10 mouse cellular contexts compared by ENCODE assay signal in genomic region chr14:50897374-50897765, GRCm38 (mm10). TPM values are rescaled to one million over a fixed set of nuclear protein-coding genes. Genes with fewer than 3 reads are reported as not detected.
DNase-seq lines count a peak whose midpoint lies in the region; ATAC-seq and TF ChIP-seq lines count a peak whose summit lies in the region.
"Had no signal": no experiment of that assay in that cellular context is flagged by ENCODE, and none has a peak within 500 bp of the region (broad histone marks: within the 10 kb centered on the region; RNA-seq: fewer than 3 reads in every experiment).

Gene Klhl33 (minus strand): TSS chr14:50897507.

- H3K36me3 ChIP-seq in liver, adult 2 months (ENCODE audit: control insufficient read depth, insufficient read depth, low read length) = no peaks in the 10 kb centered on the region
- no peaks in the 10 kb centered on the region for H3K36me3 ChIP-seq in embryonic facial prominence, embryonic 14.5 days (ENCODE audit: control insufficient read depth, insufficient read depth, low read length)
- H3K36me3 ChIP-seq in heart, embryonic 16.5 days (ENCODE audit: control insufficient read depth, insufficient read depth) = no peaks in the 10 kb centered on the region
- H3K36me3 ChIP-seq in liver, embryonic 16.5 days (ENCODE audit: control insufficient read depth, insufficient read depth) = no peaks in the 10 kb centered on the region
- H3K36me3 ChIP-seq in stomach, embryonic 15.5 days = no peaks in the 10 kb centered on the region

- peaks cover 9% of the 10 kb centered on the region for H3K4me1 ChIP-seq in liver, adult 2 months (ENCODE audit: control insufficient read depth, insufficient read depth, low read length)
- 0 out of 2 replicates have a peak, but pooled peaks cover 3% of the 10 kb centered on the region for H3K4me1 ChIP-seq in embryonic facial prominence, embryonic 14.5 days (ENCODE audit: control insufficient read depth, insufficient read depth, low read length)
- H3K4me1 ChIP-seq in heart, embryonic 16.5 days (ENCODE audit: control insufficient read depth, insufficient read depth, low read length) = peaks cover 10% of the 10 kb centered on the region
- peaks cover 3% of the 10 kb centered on the region for H3K4me1 ChIP-seq in liver, embryonic 16.5 days (ENCODE audit: control insufficient read depth, low read depth, low read length)
- peaks cover 13% of the 10 kb centered on the region; the same call in 1 of the 2 replicates for H3K4me1 ChIP-seq in stomach, embryonic 15.5 days

- peak within 1 kb of the TSS; percentile 47 for H3K4me3 ChIP-seq in liver, adult 2 months (ENCODE audit: insufficient read depth, low read depth, low read length)
- H3K4me3 ChIP-seq in embryonic facial prominence, embryonic 14.5 days (ENCODE audit: low read depth, low read length) = peak within 1 kb of the TSS; percentile 43
- peak within 1 kb of the TSS; percentile 55 for H3K4me3 ChIP-seq in heart, embryonic 16.5 days (ENCODE audit: low read length)
- peak within 1 kb of the TSS; percentile 28 for H3K4me3 ChIP-seq in liver, embryonic 16.5 days (ENCODE audit: low read depth, low read length)
- H3K4me3 ChIP-seq in stomach, embryonic 15.5 days (replicated peaks) = peak within 1 kb of the TSS; percentile 37

- peak within 1 kb of the TSS; percentile 90 for H3K4me2 ChIP-seq in embryonic facial prominence, embryonic 14.5 days (ENCODE audit: low read depth, low read length)
- H3K4me2 ChIP-seq in heart, embryonic 16.5 days (ENCODE audit: low read depth, low read length) = peak within 1 kb of the TSS; percentile 86
- peak within 1 kb of the TSS; percentile 50 for H3K4me2 ChIP-seq in liver, embryonic 16.5 days (ENCODE audit: low read depth, low read length)
- peak within 1 kb of the TSS; percentile 79 for H3K4me2 ChIP-seq in stomach, embryonic 15.5 days

- no peak for ATAC-seq in embryonic facial prominence, embryonic 14.5 days (ENCODE audit: low read depth)
- no peak for ATAC-seq in heart, embryonic 16.5 days (replicated peaks; ENCODE audit: extremely low read depth, insufficient read depth, low FRiP score)
- ATAC-seq in liver, embryonic 16.5 days (ENCODE audit: low read depth) = no peak
- no peak for ATAC-seq in stomach, embryonic 15.5 days (ENCODE audit: insufficient read depth, low FRiP score, low read depth)

- no peaks in the 10 kb centered on the region for H3K9me3 ChIP-seq in embryonic facial prominence, embryonic 14.5 days (ENCODE audit: control insufficient read depth, low read length)
- no peaks in the 10 kb centered on the region for H3K9me3 ChIP-seq in heart, embryonic 16.5 days (replicated peaks; ENCODE audit: control insufficient read depth, low read length)
- no peaks in the 10 kb centered on the region for H3K9me3 ChIP-seq in liver, embryonic 16.5 days (replicated peaks; ENCODE audit: control insufficient read depth, low read length)
- H3K9me3 ChIP-seq in stomach, embryonic 15.5 days = no peaks in the 10 kb centered on the region

- H3K27ac ChIP-seq in liver, adult 2 months (replicated peaks; ENCODE audit: insufficient read depth, low read depth, low read length) = peak within 1 kb of the TSS; percentile 67
- H3K27ac ChIP-seq in embryonic facial prominence, embryonic 14.5 days (replicated peaks; ENCODE audit: low read depth, low read length) = no peak within 1 kb of the TSS
- no peak within 1 kb of the TSS for H3K27ac ChIP-seq in heart, embryonic 16.5 days (ENCODE audit: low read length)
- H3K27ac ChIP-seq in liver, embryonic 16.5 days (ENCODE audit: low read length) = peak within 1 kb of the TSS; percentile 41; the same call in 1 of the 2 replicates
- no peak within 1 kb of the TSS for H3K27ac ChIP-seq in stomach, embryonic 15.5 days

- TF ChIP-seq CTCF in liver, adult 2 months (IDR thresholded peaks at IDR 0.05; ENCODE audit: low read depth, low read length) = no peak

- 71% methylated on average over 7 of the region's 7 CpGs for WGBS in liver, adult 2 months
- WGBS in embryonic facial prominence, embryonic 14.5 days = 33% methylated on average over 7 of the region's 7 CpGs
- WGBS in heart, embryonic 16.5 days = 29% methylated on average over 7 of the region's 7 CpGs
- 38% methylated on average over 7 of the region's 7 CpGs for WGBS in liver, embryonic 16.5 days (ENCODE audit: insufficient replicate concordance)
- WGBS in stomach, embryonic 15.5 days = 53% methylated on average over 7 of the region's 7 CpGs

- no peaks in the 10 kb centered on the region for H3K27me3 ChIP-seq in liver, adult 2 months (ENCODE audit: control insufficient read depth, insufficient read depth, low read length)
- H3K27me3 ChIP-seq in embryonic facial prominence, embryonic 14.5 days (replicated peaks; ENCODE audit: control insufficient read depth, insufficient read depth, low read length) = no peaks in the 10 kb centered on the region
- H3K27me3 ChIP-seq in heart, embryonic 16.5 days (ENCODE audit: control insufficient read depth, insufficient read depth, low read length) = peaks cover 6% of the 10 kb centered on the region
- peaks cover 5% of the 10 kb centered on the region; the same call in 1 of the 2 replicates for H3K27me3 ChIP-seq in liver, embryonic 16.5 days (ENCODE audit: control insufficient read depth, insufficient read depth, low read depth, low read length)
- 0 out of 2 replicates have a peak, but pooled peaks cover 3% of the 10 kb centered on the region for H3K27me3 ChIP-seq in stomach, embryonic 15.5 days (replicated peaks)
- H3K27me3 ChIP-seq: Patski had no signal

- no peak for DNase-seq in liver, adult 2 months (ENCODE audit: extremely low read depth, low read depth, low spot score)
- DNase-seq in liver = no peak
- no peak for DNase-seq in embryonic facial prominence, embryonic 14.5 days (ENCODE audit: low spot score)
- DNase-seq in adrenal gland, postnatal 25 days = no peak
- DNase-seq in B cell, adult 2 months = no peak

- H3K79me2 ChIP-seq in liver, adult 2 months (ENCODE audit: control insufficient read depth, insufficient read depth, low read length) = no peaks in the 10 kb centered on the region

- peak within 1 kb of the TSS; percentile 40 for H3K9ac ChIP-seq in liver, adult 2 months (ENCODE audit: low read depth, low read length)
- peak within 1 kb of the TSS; percentile 62 for H3K9ac ChIP-seq in embryonic facial prominence, embryonic 14.5 days (ENCODE audit: low read depth, low read length)
- H3K9ac ChIP-seq in heart, embryonic 16.5 days (ENCODE audit: low read length) = peak within 1 kb of the TSS; percentile 61
- H3K9ac ChIP-seq in liver, embryonic 16.5 days (ENCODE audit: low read depth, low read length) = peak within 1 kb of the TSS; percentile 6
- H3K9ac ChIP-seq in stomach, embryonic 15.5 days = peak within 1 kb of the TSS; percentile 31

- no peak for TF ChIP-seq POLR2A in liver, adult 2 months (IDR thresholded peaks at IDR 0.05; ENCODE audit: extremely low read depth, insufficient read depth, low read length)

RNA-seq across cellular contexts. Expression of gene Klhl33, which starts in this region (rescaled TPM):
- total RNA-seq in liver, adult 2 months (2014; rRNA removed) = 0.07 and 0.09 TPM in 2 replicates
- 0.05 TPM in 1 of 2 replicates, not detected in the other for polyA plus RNA-seq in liver, adult 2 months (2012; rRNA removed)
- polyA plus RNA-seq in embryonic facial prominence, embryonic 14.5 days (2014; fragmentation: Nextera tagmentation; extraction: Ambion mirVana) = 0.21 and 0.28 TPM in 2 replicates
- polyA plus RNA-seq in heart, embryonic 16.5 days (2015; fragmentation: Nextera tagmentation; extraction: Ambion mirVana) = 0.12 and 0.16 TPM in 2 replicates
- polyA plus RNA-seq in liver, embryonic 16.5 days (2015; fragmentation: Nextera tagmentation; extraction: Ambion mirVana) = 0.08 and 0.11 TPM in 2 replicates
- polyA plus RNA-seq in stomach, embryonic 15.5 days (2015; fragmentation: Nextera tagmentation; extraction: Ambion mirVana) = 0.28 and 0.36 TPM in 2 replicates
- 0.62 and 2.2 TPM in 2 replicates for total RNA-seq in adrenal gland, postnatal 25 days (2021)
- total RNA-seq: neutrophil, adult 5-6 weeks had no signal

Comparison
In these comparisons a context has a peak if more than half of its experiments do, and no peak if none do; other contexts are left out.
1. H3K27ac ChIP-seq: peak in liver, adult 2 months (single experiment) and liver, embryonic 16.5 days (single experiment); none in embryonic facial prominence, embryonic 14.5 days (single experiment), heart, embryonic 16.5 days (single experiment) and stomach, embryonic 15.5 days (single experiment).
2. H3K9ac ChIP-seq: peak in every context shown above with its lines; median percentile 62 in embryonic facial prominence, embryonic 14.5 days; 61 in heart, embryonic 16.5 days; 40 in liver, adult 2 months; 31 in stomach, embryonic 15.5 days; 6 in liver, embryonic 16.5 days.
3. Peak in every context shown above with its lines, with median percentiles within 50 percentile points of each other: H3K4me3 ChIP-seq and H3K4me2 ChIP-seq.